In genomic region chr2:29815678-29816371, GRCm38 (mm10) we compare ENCODE assay signal across 19 mouse cellular contexts.
"Had no signal": no experiment of that assay in that cellular context is flagged by ENCODE, and none has a peak within 500 bp of the region (broad histone marks: within the 10 kb centered on the region; RNA-seq: fewer than 3 reads in every experiment).

No protein-coding gene starts in this region.

- ATAC-seq: liver, postnatal 0 days; lung, postnatal 0 days; midbrain, embryonic 13.5 days had no signal

- H3K4me3 ChIP-seq: layer of hippocampus, adult 2 months; limb, embryonic 15.5 days; midbrain, embryonic 13.5 days; stomach, embryonic 15.5 days had no signal

- H3K9ac ChIP-seq: limb, embryonic 15.5 days; liver, embryonic 14.5 days; liver, postnatal 0 days; lung, embryonic 14.5 days; midbrain, embryonic 13.5 days; stomach, embryonic 15.5 days had no signal

- H3K4me2 ChIP-seq: limb, embryonic 15.5 days; liver, embryonic 11.5 days; lung, embryonic 14.5 days; midbrain, embryonic 13.5 days; stomach, embryonic 15.5 days had no signal

- H3K27me3 ChIP-seq: limb, embryonic 15.5 days; midbrain, embryonic 13.5 days; stomach, embryonic 15.5 days had no signal

- H3K9me3 ChIP-seq: limb, embryonic 15.5 days; midbrain, embryonic 13.5 days; stomach, embryonic 15.5 days had no signal

- H3K27ac ChIP-seq: kidney, postnatal 0 days; layer of hippocampus, adult 2 months; liver, embryonic 14.5 days; macrophage; midbrain, embryonic 13.5 days had no signal

- DNase-seq: kidney, adult 8-10 months; kidney, postnatal 25 days; layer of hippocampus, adult 9-11 months; liver, postnatal 0 days; lung, embryonic 14.5 days; retina, postnatal 1 day; right cerebral cortex, postnatal 25 days; spleen, adult 18-20 months; thymus, adult 18-20 months; thymus, postnatal 36 days had no signal
